Mouse (Mus musculus): Measurements from ENCODE around the gene Capn12. TPM values are rescaled to one million over a fixed set of nuclear protein-coding genes. Genes with fewer than 3 reads are reported as not detected.

Gene Capn12
- polyA plus RNA-seq, 2 experiments: 0.01 to 0.19 TPM

GRCm38 (mm10) chr7:28893643-28894265 is 12.5 kb downstream of the Capn12 start:
- peaks cover 61% of the 10 kb centered on the region for H3K36me3 ChIP-seq (replicated peaks; ENCODE audit: control insufficient read depth, insufficient read depth, low read depth)
- H3K9me3 ChIP-seq (ENCODE audit: control insufficient read depth, low read length): no peaks in the 10 kb centered on the region
- no peak overlapping the region for H3K27ac ChIP-seq
- 62% methylated on average over 7 of the region's 7 CpGs for WGBS (ENCODE audit: insufficient replicate concordance)
- peaks cover 4% of the 10 kb centered on the region for H3K27me3 ChIP-seq (ENCODE audit: control insufficient read depth, insufficient read depth, low read length)
- ATAC-seq (ENCODE audit: insufficient read depth): no peak
- H3K4me1 ChIP-seq (replicated peaks; ENCODE audit: control insufficient read depth in 2 of 2, insufficient read depth in 2 of 2, low read length in 1 of 2): 0 out of 4 replicates have a peak, but pooled peaks cover 0 to 2% of the 10 kb centered on the region in 2 experiments
- no peak overlapping the region for H3K9ac ChIP-seq (replicated peaks)
- no peak for TF ChIP-seq EP300 (IDR thresholded peaks at IDR 0.05; ENCODE audit: low read depth)
- peak; percentile 70 for TF ChIP-seq CTCF (IDR thresholded peaks at IDR 0.05; ENCODE audit: low read depth)
- DNase-seq (ENCODE audit: low read depth in 3 of 3, low spot score in 3 of 3): no peak
- H3K4me3 ChIP-seq (ENCODE audit: insufficient read depth in 1 of 2, low read depth in 2 of 2, low read length in 2 of 2): no peak overlapping the region
- H3K4me2 ChIP-seq (ENCODE audit: low read depth): no peak overlapping the region

GRCm38 (mm10) chr7:28894942-28895341 is 13.7 kb downstream of the Capn12 start:
- TF ChIP-seq EP300 (IDR thresholded peaks at IDR 0.05; ENCODE audit: low read depth): no peak
- no peak for TF ChIP-seq CTCF (IDR thresholded peaks at IDR 0.05; ENCODE audit: low read depth)
- no peak overlapping the region for H3K4me2 ChIP-seq (ENCODE audit: low read depth)
- H3K4me3 ChIP-seq (ENCODE audit: insufficient read depth in 1 of 2, low read depth in 2 of 2, low read length in 2 of 2): no peak overlapping the region
- peaks cover 70% of the 10 kb centered on the region for H3K36me3 ChIP-seq (replicated peaks; ENCODE audit: control insufficient read depth, insufficient read depth, low read depth)
- no peaks in the 10 kb centered on the region for H3K4me1 ChIP-seq (replicated peaks; ENCODE audit: control insufficient read depth in 2 of 2, insufficient read depth in 2 of 2, low read length in 1 of 2)
- no peak overlapping the region for H3K27ac ChIP-seq
- H3K9me3 ChIP-seq (ENCODE audit: control insufficient read depth, low read length): no peaks in the 10 kb centered on the region
- H3K27me3 ChIP-seq (ENCODE audit: control insufficient read depth, insufficient read depth, low read length): no peaks in the 10 kb centered on the region
- peak; percentile 20; the same call in 1 of the 2 replicates for ATAC-seq (ENCODE audit: insufficient read depth)
- WGBS (ENCODE audit: insufficient replicate concordance): 43% methylated on average over 5 of the region's 5 CpGs
- H3K9ac ChIP-seq (replicated peaks): no peak overlapping the region
- DNase-seq (ENCODE audit: low read depth in 3 of 3, low spot score in 3 of 3): no peak

- Histone ChIP-seq H3K27ac (no peak overlapping the region), H3K4me3 (ENCODE audit: insufficient read depth in 1 of 2, low read depth in 2 of 2, low read length in 2 of 2) (no peak overlapping the region), H3K9me3 (ENCODE audit: control insufficient read depth, low read length) (no peaks in the 10 kb centered on the region), H3K4me1 (replicated peaks; ENCODE audit: control insufficient read depth in 2 of 2, insufficient read depth in 2 of 2, low read length in 1 of 2) (no peaks in the 10 kb centered on the region), H3K4me2 (ENCODE audit: low read depth) (no peak overlapping the region), H3K36me3 (replicated peaks; ENCODE audit: control insufficient read depth, insufficient read depth, low read depth) (peaks cover 91% of the 10 kb centered on the region), H3K27me3 (ENCODE audit: control insufficient read depth, insufficient read depth, low read length) (no peaks in the 10 kb centered on the region), H3K9ac (replicated peaks) (no peak overlapping the region)
- DNase-seq (ENCODE audit: low read depth in 3 of 3, low spot score in 3 of 3) (no peak), ATAC-seq (ENCODE audit: insufficient read depth) (no peak)
- no peak for TF ChIP-seq EP300 (IDR thresholded peaks at IDR 0.05; ENCODE audit: low read depth)
- no peak for TF ChIP-seq CTCF (IDR thresholded peaks at IDR 0.05; ENCODE audit: low read depth)
- 87% methylated on average over 6 of the region's 6 CpGs for WGBS (ENCODE audit: insufficient replicate concordance)
Measured at GRCm38 (mm10) chr7:28897661-28898060, 16.4 kb downstream of the Capn12 start.

GRCm38 (mm10) chr7:28899972-28900371 is 18.8 kb downstream of the Capn12 start:
- Histone ChIP-seq H3K9ac (replicated peaks) (no peak overlapping the region), H3K27ac (no peak overlapping the region), H3K27me3 (ENCODE audit: control insufficient read depth, insufficient read depth, low read length) (no peaks in the 10 kb centered on the region), H3K9me3 (ENCODE audit: control insufficient read depth, low read length) (no peaks in the 10 kb centered on the region), H3K4me3 (ENCODE audit: insufficient read depth in 1 of 2, low read depth in 2 of 2, low read length in 2 of 2) (no peak overlapping the region), H3K36me3 (replicated peaks; ENCODE audit: control insufficient read depth, insufficient read depth, low read depth) (peaks cover 95% of the 10 kb centered on the region), H3K4me2 (ENCODE audit: low read depth) (no peak overlapping the region), H3K4me1 (replicated peaks; ENCODE audit: control insufficient read depth in 2 of 2, insufficient read depth in 2 of 2, low read length in 1 of 2) (no peaks in the 10 kb centered on the region)
- WGBS (ENCODE audit: insufficient replicate concordance): 86% methylated on average over 4 of the region's 4 CpGs
- ATAC-seq (ENCODE audit: insufficient read depth) (no peak), DNase-seq (ENCODE audit: low read depth in 3 of 3, low spot score in 3 of 3) (no peak)
- TF ChIP-seq CTCF (IDR thresholded peaks at IDR 0.05; ENCODE audit: low read depth): 0 out of 2 replicates have a peak, but pooled peaks have one; percentile 16
- TF ChIP-seq EP300 (IDR thresholded peaks at IDR 0.05; ENCODE audit: low read depth): no peak

- Histone ChIP-seq H3K36me3 (replicated peaks; ENCODE audit: control insufficient read depth, insufficient read depth, low read depth) (peaks cover 95% of the 10 kb centered on the region), H3K27me3 (ENCODE audit: control insufficient read depth, insufficient read depth, low read length) (no peaks in the 10 kb centered on the region), H3K9me3 (ENCODE audit: control insufficient read depth, low read length) (no peaks in the 10 kb centered on the region), H3K4me3 (ENCODE audit: insufficient read depth in 1 of 2, low read depth in 2 of 2, low read length in 2 of 2) (no peak overlapping the region), H3K4me2 (ENCODE audit: low read depth) (no peak overlapping the region), H3K27ac (no peak overlapping the region), H3K4me1 (replicated peaks; ENCODE audit: control insufficient read depth in 2 of 2, insufficient read depth in 2 of 2, low read length in 1 of 2) (no peaks in the 10 kb centered on the region), H3K9ac (replicated peaks) (no peak overlapping the region)
- TF ChIP-seq CTCF (IDR thresholded peaks at IDR 0.05; ENCODE audit: low read depth) (no peak), EP300 (IDR thresholded peaks at IDR 0.05; ENCODE audit: low read depth) (no peak)
- ATAC-seq (ENCODE audit: insufficient read depth): no peak
- 86% methylated on average over 13 of the region's 13 CpGs for WGBS (ENCODE audit: insufficient replicate concordance)
- no peak for DNase-seq (ENCODE audit: low read depth in 3 of 3, low spot score in 3 of 3)
Measured at GRCm38 (mm10) chr7:28901311-28902125, 20.3 kb downstream of the Capn12 start.

Data from liver, embryonic 14.5 days (tissue).